Mouse (Mus musculus) lung, adult 2 months (tissue): ENCODE measurements at regions not wholly inside any gene's neighbourhood (a gene's known extent, or its start where the extent isn't known, plus 50 kb on each side); places are given as distances from the start of the nearest gene placed in this dataset.

ENCODE experiments used
- CTCF ChIP-seq: fragments of 200-500 bp; IDR thresholded peaks from 2 replicates; pipeline ENCODE4 v1.5.1; 2011; ENCODE audit warnings: mild to moderate bottlenecking, low read length, control low read depth; ENCODE audit not compliant: insufficient read depth
- POLR2A ChIP-seq: fragments of 200-500 bp; IDR thresholded peaks from 2 replicates; pipeline ENCODE4 v1.6.1; 2011; ENCODE audit warnings: low read depth, mild to moderate bottlenecking, control low read depth, low read length, borderline replicate concordance; ENCODE audit errors: extremely low read depth

DNA sequence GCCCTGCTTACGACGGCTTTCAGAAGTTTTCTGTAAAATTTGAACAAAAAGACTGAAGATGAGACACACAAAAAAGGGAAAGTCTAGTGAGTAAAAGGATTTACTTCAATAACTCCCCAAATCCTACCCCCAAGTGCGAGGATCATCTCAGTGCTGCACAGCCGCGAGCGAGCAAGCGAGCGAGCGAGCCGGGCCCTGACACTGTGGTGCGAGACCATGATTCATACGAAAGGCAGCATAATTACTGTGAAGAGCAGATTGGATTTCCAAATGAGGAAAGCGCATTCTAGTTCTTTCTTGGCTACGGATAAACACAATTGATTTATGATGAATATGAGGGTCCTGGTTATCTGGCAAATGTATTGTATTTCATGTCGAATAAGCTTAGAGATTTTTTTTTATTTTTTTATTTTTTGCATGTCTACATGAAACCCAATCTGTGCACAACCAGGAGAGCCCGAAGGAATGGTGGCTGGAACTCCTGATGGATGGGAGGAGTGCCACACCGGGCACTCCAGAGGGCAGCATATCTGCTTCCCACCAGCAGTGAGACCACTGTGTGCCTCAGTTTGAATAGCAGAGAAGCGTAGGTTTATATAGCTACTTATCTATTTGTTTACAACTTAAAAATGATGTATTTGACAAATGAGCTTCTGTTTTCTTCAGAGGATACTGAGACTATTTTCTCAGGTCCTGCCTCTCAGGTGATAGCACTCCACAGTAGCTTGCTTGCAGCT, 106.9 kb upstream of the Fam241a start:
- TF ChIP-seq CTCF (no peak), POLR2A (no peak)
